Mouse (Mus musculus) 3T3-L1 (cell line): Measurements from ENCODE around the gene Itgae.

Experiments used
- DNase-seq: peaks from one replicate; pipeline ENCODE4 v3.0.0-alpha.2; 2015; ENCODE audit warnings: low read depth, low spot score

Gene Itgae

DNA sequence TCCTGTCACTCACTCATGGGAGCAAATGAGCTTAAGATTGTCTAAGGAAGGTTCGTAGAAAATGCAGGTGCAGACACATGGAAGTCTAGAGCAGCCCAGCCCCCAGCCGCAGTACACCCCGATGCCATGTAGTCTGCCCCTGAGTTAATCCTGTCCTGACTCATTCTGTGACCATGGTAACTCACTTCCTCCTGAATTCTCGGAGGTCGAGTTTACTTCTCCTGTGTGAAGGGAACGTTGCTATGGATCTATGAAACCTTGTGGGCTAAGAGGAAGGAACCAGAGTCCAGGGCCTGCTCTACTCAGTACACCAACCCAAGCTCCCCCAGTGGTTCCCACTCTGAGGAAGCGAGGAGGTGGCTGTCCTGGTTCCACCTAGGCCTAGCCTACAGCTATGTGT lies 2.5 kb downstream of the Itgae start:
- peak; percentile 41 for DNase-seq

DNA sequence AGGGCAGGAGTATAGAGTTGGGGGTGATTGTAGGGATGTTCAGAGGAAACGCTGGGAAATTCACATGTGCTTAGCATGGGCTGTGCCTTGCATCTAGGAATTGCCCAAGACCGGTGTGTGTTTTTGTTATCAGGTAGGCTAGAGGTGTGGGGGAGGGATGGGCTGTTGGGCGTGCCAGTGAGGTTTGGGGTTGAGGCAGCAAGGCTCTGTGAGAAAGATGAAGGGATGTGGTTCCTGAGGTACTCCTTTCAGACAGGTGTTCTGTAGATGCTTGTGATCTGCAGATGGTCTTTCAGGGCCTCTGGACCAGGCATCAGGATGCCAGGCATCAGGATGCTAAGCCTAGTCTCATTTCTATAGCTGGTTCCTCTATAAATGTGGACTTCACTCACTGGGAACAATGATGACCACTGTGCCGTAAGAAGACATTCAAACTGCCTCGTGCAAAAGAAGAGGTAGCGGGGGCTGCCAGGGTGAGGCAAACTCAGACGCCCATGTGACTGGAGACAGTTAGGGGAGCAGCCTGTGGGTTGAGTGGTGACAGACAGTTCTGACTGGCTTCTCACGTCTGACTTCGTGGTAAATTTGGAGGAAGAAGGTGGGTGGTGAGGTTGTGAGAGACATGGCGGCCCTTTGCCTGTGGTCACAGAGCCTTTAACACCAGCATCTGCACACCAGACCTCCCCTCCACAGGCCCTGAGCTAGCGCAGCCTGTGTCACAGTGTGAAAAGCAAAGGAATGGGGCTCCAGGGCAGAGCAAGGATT lies 4.0 kb downstream of the Itgae start:
- no peak for DNase-seq

DNA sequence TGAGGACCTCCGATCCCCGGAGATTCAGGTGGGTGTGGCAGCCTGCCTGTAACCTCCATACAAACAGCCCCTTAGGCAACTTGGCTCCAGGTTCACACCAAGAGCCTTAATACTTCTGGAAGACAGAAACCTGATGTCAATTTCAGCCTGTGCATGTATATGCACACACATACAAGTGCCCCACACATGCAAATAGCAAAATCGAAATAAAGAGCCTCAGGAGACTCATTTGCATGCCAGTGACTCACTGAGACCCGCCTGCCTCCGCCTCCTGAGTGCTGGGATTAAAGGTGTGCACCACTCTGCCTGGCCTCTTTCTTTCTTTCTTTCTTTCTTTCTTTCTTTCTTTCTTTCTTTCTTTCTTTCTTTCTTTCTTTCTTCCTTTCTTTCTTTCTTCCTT lies 8.5 kb downstream of the Itgae start:
- peak; percentile 30 for DNase-seq

DNA sequence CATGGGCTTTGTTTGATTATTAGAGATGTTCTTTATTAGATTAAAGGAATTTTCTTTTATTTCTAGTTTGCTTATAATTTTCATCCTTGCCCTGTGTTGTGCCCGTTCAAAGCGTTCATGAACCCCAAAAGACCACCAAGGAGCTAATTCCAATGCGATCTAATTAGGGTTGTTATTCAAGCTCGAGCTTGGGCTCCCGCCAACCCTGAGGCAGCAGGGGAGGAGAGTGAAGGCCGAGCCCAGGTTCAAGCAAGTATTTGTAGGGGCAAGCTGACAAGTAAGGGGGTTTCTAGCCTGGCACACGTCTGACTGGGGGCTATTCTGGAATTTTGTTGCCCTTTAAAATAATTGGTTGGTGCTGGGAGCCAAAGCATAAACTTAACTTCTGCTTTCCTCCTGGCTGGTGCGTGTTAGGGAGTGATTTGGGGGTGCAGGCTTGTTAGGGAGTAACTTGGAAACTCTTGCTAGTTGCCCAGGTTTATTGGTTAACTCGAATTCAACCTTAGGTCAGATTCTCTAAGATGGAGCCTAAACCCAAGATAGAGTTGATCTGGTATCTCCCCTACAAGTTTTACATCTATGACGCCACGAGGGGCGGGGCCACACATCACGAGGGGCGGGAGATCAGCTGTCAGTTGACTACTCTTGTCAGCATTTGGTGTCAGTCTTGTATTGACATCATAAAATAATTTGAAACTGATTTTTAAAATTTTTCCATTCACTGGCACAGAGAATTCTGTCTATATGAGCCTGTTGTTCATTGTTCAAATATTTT lies 9.8 kb downstream of the Itgae start:
- DNase-seq, result no peak

DNA sequence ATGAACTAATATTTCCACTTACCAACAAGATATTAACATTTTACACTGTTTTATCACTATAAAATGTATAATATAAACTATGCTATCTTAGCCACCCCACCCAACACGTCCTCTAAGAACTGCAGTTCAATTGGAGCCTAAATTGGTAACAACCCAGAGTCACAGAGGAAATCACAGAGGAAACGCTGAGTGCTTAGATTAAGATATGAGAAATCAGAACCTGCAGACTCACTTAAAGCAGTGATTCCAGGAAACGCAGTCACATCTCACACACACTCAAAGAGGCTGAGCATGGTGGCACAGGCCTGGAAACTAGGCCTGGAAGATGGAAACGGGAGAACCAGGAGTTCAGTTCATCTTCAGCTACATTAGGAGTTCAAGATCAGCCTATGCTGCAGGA lies 10.9 kb downstream of the Itgae start:
- DNase-seq, result no peak

DNA sequence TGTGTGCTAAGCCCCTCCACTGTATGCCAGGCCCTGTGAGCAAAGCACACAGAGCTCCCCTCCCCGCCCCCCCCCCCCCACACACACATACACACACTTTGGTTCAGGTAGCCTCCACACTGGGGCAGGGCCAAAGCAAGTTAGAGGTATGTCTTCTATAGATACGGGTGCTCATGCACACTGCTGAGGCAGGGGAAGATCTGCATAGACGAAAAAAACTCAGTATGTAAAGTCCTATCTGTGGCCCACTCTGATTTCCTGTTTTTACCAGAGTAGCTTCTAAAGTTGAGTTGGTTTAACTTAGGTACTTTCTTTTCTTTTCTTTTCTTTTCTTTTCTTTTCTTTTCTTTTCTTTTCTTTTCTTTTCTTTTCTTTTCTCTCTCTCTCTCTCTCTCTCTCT lies 14.9 kb downstream of the Itgae start:
- DNase-seq, result no peak

DNA sequence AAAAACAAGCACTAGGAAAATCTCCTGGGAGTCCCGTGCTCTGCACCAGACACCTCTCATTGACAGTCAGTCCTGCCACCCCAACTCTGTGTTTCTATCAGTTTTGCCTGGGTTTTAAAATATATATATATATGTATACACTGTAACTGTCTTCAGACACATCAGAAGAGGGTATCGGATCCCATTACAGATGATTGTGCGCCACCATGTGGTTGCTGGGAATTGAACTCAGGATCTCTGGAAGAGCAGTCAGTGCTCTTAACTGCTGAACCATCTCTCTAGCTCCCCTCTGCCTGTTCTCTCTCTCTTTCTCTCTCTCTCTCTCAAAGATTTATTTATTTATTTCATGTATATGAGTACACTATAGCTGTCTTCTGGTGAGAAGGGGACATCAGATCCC lies 17.0 kb downstream of the Itgae start:
- DNase-seq, result peak; percentile 48

DNA sequence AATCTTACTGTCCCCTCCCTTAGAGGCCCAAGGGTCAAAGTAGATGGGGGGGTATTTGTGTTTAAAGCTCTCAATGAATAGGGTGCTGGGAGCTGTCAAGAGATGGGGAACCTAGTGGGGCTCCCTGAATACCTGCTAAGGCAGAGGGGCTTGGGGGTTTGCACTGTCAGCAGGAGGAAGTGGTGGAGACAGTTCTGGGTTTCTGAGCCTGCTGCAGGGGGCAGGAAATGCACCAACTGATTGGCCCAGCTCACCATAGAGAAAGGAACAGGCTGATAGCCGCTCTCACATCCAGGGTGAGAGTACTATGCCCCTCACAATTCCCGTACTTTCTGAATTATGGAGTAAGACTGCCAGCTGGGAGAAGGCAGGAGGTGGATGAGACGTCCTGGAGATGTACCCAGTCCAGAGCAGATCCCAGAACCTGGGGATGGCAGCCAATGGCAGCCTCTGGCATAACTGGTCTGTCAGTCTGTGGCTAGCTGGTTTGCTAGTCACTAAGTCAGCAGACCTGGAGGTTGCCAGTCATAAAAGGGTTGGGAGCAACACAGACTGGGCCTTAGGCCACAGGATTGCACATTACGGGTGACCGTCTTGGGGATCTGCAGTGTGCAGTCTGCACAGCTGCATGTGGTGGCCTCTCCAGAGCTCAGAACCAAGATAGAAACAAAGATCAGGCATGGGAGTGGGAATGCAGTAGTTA lies 18.0 kb downstream of the Itgae start:
- DNase-seq, result no peak

DNA sequence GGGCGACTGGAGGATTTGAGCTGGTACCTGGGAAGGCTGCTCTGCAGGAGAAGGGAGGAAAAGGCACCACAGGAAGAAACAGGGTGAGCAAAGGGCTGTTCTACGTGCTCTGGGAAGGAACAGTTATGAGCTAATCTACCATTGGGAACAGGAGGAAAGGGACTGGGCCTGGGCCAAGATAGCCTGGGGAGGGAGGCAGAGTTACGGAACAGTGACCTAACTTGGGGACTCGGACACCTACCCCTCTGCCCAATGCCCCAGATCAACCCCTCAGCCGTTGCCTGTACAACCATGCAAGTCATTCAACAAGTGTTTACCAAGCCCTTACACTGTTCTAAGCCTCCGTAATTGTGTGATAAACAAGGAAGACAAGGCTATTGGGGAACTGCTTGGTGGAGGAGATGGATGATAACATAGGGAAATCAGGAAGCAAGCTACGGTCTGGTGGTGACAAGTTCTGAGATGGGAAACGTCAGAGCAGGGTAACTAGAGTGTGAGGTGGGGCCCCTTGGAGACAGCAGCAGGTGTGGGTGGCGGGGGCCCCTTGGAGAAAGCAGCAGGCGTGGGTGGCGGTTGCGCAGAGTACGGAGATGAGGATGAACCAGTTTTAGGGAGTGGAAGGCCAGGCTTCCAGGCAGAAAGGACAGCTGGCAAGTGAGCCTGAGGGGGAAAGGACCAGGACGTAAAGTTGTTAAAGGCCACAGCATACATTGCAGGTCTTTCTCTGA lies 18.7 kb downstream of the Itgae start:
- no peak for DNase-seq

DNA sequence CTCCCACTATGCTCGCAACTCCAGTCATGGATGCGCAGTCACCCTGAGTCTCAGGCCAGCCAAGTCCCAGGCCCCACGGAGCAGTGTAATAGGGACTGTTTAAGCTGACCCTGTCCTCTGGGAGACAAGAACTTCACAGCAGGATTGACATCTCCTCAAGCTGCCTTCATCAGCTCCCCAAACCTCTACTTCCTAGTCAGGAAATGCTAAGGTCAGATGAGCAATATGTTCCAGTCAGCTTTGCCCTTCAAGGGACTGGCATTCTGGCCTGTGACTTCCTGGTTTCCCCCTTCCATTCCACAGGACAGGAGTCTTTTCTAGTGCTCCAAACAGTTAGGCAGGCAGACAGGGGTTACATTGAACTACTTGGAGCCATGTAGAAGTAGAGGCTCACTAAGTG lies 19.6 kb downstream of the Itgae start:
- no peak for DNase-seq

DNA sequence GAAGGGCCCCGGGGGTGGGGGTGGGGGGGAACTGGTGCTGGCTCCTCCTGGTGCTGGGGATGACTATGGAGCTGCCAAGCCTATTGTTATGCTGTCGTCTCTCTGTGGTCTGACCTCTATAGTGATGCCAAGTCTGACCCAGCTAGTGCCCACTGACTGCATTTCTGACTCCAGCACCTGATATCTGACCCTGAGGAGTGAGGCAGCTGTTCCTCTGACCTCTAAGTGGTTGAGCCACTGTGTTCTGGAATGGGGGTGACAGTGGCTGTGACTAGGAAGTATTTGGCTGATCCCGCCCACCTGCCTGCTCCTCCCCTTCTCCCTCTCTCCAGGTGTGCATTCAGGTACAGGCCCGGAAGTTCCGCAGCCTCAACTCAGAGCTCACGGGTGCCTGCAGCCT lies 21.0 kb downstream of the Itgae start:
- no peak for DNase-seq

DNA sequence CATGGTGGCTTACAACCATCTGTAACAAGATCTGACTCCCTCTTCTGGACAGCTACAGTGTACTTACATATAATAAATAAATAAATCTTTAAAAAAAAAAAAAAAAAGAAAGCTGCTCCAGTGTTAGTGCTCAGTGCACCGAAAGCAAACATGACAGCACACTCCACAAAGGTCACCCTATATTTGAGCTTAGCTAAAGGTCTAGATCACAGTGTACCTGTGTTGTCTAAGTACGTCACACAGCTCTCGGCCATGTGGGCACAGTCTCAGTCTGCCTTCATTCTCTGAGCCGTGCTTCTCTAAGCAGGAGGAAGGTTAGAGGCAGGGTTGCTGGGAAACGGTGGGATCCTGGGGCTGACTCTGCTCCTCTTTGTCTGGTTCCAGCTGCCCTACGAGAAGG lies 36.1 kb downstream of the Itgae start:
- no peak for DNase-seq

DNA sequence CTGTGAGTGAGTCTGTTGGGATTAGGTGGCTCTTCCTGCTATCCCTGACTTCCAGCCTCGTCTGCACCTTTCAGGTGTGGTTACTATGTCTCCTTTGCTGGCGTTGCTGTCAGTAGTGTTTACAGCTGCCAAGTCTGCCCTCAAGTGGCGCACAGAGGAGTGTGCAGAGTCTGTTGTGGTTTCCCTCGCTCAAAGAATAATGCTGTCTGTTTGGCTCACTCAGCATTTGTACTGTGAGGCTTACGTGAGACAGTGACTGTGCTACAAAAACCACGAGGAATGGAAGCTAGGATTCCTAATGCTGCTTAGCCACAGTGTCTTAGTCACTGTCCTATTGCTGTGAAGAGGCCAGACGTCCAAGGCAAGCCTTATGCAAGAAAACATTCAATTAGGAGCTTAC lies 40.6 kb downstream of the Itgae start:
- DNase-seq, result peak; percentile 71

DNA sequence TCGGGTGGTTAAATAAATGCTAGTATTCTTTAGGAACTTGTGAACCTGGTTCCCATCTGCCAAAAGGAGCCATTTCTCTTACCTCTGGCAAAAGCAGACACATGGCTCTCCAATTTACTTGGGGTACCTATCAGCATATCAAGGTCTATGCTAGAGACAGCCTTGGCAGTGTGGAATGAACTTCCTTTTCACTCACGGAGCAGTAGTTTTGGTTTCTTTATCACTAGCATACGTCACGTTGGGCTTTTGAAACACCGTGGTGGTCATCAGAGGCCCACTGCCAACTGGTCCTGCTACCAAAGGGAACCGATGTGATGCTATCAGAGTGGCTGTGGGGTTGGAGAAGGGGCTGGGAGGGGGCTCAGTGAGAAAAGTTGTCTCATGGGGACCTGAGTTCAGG lies 42.6 kb downstream of the Itgae start:
- DNase-seq, result no peak

DNA sequence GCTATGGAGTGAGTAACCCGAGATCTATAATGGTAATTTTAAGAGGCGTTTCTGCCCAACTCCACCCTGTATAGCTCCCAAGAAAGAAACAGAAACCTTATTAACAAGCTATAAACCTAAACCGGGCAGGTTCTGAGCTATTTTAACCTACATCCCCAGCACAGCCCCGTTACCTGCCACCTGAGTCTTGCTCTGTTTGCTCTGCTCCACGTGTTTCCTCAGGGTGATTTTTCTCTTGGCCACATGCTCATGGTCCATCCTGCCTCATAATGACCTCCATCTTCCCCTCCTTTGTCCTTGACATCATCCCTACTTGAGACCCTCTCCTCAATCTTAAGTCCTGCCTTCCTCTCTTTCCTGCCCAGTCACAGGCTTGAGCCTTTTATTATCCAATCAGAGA lies 43.8 kb downstream of the Itgae start:
- no peak for DNase-seq

DNA sequence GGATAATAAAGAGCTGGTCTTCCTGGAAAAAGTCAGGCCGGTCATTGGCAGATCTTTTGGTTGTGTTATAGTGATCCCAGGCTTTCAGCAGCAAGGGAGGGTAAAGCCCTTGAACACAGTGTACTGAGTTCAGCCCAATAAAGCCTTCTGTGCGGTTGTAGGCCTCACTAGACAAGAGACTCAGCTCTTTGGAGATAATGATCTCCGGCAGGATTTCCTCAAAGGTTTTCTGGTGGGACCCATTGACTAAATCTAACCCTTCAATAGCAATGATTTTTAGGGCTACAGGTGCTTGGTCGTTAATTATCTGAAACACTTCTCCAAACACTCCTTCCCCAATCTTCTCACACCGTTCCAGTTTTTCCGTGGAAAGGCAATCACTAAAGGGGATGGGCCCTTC lies 46.2 kb downstream of the Itgae start:
- no peak for DNase-seq

DNA sequence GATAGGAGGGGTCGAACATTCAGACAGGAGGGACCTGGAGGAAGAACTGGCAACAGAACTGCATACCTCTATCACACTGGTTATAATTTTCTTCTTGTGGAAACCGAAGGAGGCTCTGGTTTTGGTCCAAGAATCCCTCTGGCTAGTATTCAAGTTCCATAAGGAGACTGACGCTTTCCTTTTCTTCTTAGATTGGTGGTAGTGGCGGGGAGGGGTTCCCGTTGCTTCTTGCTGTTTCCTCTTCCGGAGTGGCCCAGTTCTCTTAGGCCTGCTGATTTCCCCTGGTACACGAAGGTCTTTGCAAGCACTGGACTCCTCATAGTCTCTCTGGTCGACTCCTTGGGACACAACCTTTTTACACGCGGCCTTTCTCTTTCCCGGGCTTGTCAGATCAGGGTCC lies 46.7 kb downstream of the Itgae start:
- no peak for DNase-seq

DNA sequence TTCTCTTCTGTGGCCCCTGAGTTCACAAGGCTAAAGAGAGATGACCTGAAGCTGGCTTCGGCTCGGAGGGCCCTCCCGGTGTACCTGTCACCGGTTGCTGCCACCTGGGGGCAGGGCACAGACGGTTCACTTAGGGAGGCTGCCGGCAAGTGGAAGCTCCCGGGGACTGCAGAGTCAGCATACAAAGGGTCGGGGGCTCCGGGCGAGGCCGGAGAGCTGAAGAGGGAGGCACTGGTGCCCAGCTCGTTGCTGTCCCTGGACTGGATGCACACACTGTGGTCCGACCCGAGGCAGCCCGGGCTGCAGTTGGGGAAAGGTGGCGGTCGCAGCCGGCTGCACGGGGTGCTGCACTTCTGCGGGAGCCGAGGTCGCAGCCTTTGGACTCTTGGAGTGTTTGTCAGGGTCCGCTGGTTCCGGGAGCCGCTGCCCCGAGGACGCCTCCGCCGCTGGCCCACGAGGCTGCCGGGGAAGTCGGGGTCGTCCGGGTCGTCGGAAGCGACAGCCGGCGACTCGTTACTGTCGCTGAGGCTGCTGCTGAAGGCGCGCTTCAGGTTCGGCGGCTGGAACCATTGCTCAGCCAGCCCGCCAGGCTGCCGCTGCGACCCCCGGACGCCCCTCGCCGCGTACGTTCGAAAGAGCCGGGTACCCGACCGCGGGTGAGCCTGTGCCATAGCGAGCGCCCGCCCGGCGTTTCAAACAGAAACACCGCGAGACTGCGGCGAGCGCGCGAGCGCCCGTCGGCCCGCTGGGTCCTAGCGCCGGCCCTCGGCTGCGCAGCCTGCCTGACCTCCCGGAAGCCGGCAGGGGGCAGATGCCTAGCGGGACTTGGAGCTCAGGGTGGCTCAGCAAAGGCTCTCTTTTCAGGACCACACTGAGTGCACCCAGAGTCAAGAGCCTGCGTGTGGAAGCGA lies 47.5 kb downstream of the Itgae start, which contains the start of gene Haspin:
TSS of gene Haspin (minus strand) at position 704 of the 911 bp plus-strand sequence.
- peak; percentile 85 for DNase-seq

DNA sequence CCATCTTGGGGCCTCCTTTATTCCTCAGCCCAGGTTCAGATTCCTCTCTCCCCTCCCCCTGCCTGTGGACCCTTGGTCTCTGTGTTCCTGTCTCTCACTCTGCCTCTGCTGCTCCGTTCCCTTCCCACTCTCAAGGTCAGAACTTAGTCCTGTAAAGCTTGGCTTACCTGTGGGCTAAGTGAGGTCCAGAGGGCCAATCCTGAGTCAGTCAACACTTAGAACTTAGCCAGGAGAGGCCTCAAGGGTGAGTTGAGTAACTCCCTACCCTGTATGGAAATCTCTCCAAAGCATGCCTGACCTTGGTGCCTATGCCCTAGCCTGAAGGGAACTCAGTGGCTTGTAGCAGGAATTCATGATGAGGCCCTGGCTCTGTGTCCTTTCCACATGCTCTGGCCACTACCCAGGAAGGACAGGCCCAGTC lies 53.9 kb downstream of the Itgae start:
- DNase-seq, result no peak

DNA sequence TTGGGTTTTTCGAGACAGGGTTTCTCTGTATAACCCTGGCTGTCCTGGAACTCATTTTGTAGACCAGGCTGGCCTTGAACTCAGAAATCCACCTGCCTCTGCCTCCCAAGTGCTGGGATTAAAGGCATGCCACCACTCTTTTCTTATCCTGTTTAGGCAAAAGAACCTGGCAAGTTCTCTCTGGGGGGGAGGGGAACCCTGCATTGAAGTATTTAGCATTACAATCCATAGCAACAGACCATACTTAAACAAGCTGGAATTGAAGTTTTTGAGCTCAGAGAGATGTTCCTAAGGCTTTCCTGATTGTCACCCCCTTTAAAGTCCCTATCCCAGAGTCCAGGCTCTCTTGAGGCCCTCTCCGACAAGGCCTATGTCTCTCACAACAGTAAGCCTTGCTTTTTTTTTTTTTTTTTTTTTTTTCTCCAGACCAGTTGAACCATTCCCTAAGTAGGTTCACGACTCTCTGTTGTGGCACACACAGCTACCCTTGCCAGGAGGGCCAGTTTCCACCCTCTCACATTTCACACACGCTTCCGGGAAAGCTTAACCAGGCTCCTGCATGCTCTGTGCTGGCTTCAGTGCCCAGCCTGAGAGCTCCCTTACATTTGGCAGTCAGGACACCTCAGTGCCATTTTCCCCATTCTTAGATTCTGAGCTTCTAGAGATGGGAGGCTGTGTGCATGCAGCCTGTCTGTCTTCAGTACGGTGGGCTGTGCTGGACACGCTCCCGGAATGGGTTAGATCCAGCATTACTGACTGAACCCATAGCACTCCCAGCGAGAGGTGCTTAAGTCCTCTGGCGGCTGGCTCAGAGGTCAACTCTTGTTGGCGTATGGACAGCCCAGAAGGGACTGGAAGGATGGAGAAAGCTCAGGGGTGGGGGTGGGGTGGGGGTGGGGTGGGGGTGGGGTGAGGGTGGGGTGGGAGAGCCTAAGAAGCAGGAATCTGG lies 55.9 kb downstream of the Itgae start:
- DNase-seq, result no peak
